Mouse (Mus musculus): Measurements from ENCODE around the gene Olfr1471. TPM values are rescaled to one million over a fixed set of nuclear protein-coding genes. Genes with fewer than 3 reads are reported as not detected.

The Olfr1471 gene
- polyA plus RNA-seq, 1 experiment: not detected

DNA sequence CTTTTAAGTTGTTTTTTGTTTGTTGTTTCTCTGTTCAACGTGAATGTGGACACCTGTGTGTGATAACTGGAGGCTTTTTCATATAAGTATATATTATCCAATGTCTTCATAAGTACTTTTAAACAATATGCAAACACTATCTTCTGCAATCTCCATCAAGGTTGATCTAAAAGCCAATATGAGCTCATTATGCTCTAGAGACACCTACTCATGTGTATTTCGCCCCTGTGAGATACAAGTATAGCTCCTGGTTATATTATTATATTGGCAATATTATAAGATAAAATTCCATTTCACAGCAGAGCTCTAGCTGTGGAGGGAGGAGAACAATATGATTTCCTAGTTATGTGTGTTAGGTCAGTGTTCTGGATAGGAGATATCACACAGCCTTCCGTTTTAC is 57.0 kb downstream of the Olfr1471 start, which contains the start of gene Olfr1477:
Olfr1477 (plus strand) TSS at position 301 of the 400 bp plus-strand sequence.
- no peaks in the 10 kb centered on the region for H3K79me2 ChIP-seq (ENCODE audit: control insufficient read depth, insufficient read depth)
- no peaks in the 10 kb centered on the region for H3K36me3 ChIP-seq (ENCODE audit: control insufficient read depth, insufficient read depth)
- H3K27me3 ChIP-seq (ENCODE audit: control insufficient read depth, insufficient read depth, insufficient read length): no peaks in the 10 kb centered on the region
- no peak within 1 kb of the TSS for H3ac ChIP-seq (ENCODE audit: control insufficient read depth, insufficient read length)
- no peak within 1 kb of the TSS for H3K4me3 ChIP-seq
- no peak within 1 kb of the TSS for H3K4me2 ChIP-seq (ENCODE audit: low read depth)
- no peak for TF ChIP-seq USF1 (IDR thresholded peaks at IDR 0.05; ENCODE audit: low read depth)
- TF ChIP-seq REST (IDR thresholded peaks at IDR 0.05; ENCODE audit: insufficient read depth, insufficient read length): no peak
- TF ChIP-seq POLR2AphosphoS2 (IDR thresholded peaks at IDR 0.05; ENCODE audit: insufficient read length, low read depth): no peak
- no peak for TF ChIP-seq POLR2A (IDR thresholded peaks at IDR 0.05; ENCODE audit: insufficient read length, low read depth)
- TF ChIP-seq MYOG (IDR thresholded peaks at IDR 0.05; ENCODE audit: control insufficient read depth in 1 of 3, insufficient read depth in 1 of 3, insufficient read length in 2 of 3, low read depth in 2 of 3): no peak
- no peak for TF ChIP-seq E2F4 (IDR thresholded peaks at IDR 0.05; ENCODE audit: insufficient read depth)
- TF ChIP-seq MAX (IDR thresholded peaks at IDR 0.05; ENCODE audit: low read depth): no peak
- TF ChIP-seq CEBPB (IDR thresholded peaks at IDR 0.05; ENCODE audit: insufficient read depth, poor library complexity, severe bottlenecking): no peak
- TF ChIP-seq TCF12 (IDR thresholded peaks at IDR 0.05; ENCODE audit: insufficient read depth, poor library complexity, severe bottlenecking): no peak
- no peak for TF ChIP-seq MYOD1 (IDR thresholded peaks at IDR 0.05; ENCODE audit: control insufficient read depth in 1 of 3, insufficient read length in 2 of 3, low read depth in 2 of 3)
- TF ChIP-seq TCF3 (IDR thresholded peaks at IDR 0.05; ENCODE audit: insufficient read length, low read depth): no peak
- no peak for TF ChIP-seq SRF (IDR thresholded peaks at IDR 0.05; ENCODE audit: control insufficient read depth, insufficient read length, low read depth)

Other genes starting within 250 kb of the Olfr1471 start
- gene Olfr1463, start 212.1 kb upstream of the Olfr1471 start, polyA plus RNA-seq (2012; fragmentation: generic; extraction: Trizol): not detected
- not detected for gene Olfr1465, start 127.9 kb upstream of the Olfr1471 start, polyA plus RNA-seq (2012; fragmentation: generic; extraction: Trizol)
- not detected for gene Olfr1466, start 104.5 kb upstream of the Olfr1471 start, polyA plus RNA-seq (2012; fragmentation: generic; extraction: Trizol)
- not detected for gene Olfr1467, start 81.2 kb upstream of the Olfr1471 start, polyA plus RNA-seq (2012; fragmentation: generic; extraction: Trizol)
- not detected for gene Olfr1469, start 35.6 kb upstream of the Olfr1471 start, polyA plus RNA-seq (2012; fragmentation: generic; extraction: Trizol)
- gene Olfr1472, start 12.7 kb downstream of the Olfr1471 start, polyA plus RNA-seq (2012; fragmentation: generic; extraction: Trizol): not detected
- gene Olfr1474, start 26.2 kb downstream of the Olfr1471 start, polyA plus RNA-seq (2012; fragmentation: generic; extraction: Trizol): not detected
- not detected for gene Olfr1475, start 36.8 kb downstream of the Olfr1471 start, polyA plus RNA-seq (2012; fragmentation: generic; extraction: Trizol)
- not detected for gene Olfr1477, start 57.1 kb downstream of the Olfr1471 start, polyA plus RNA-seq (2012; fragmentation: generic; extraction: Trizol)
- gene Olfr1480, start 84.5 kb downstream of the Olfr1471 start, polyA plus RNA-seq (2012; fragmentation: generic; extraction: Trizol): not detected
- gene Olfr1484, start 140.1 kb downstream of the Olfr1471 start, polyA plus RNA-seq (2012; fragmentation: generic; extraction: Trizol): not detected
- not detected for gene Olfr1487, start 174.0 kb downstream of the Olfr1471 start, polyA plus RNA-seq (2012; fragmentation: generic; extraction: Trizol)
- not detected for gene Olfr1489, start 188.2 kb downstream of the Olfr1471 start, polyA plus RNA-seq (2012; fragmentation: generic; extraction: Trizol)
- gene Olfr1490, start 207.7 kb downstream of the Olfr1471 start, polyA plus RNA-seq (2012; fragmentation: generic; extraction: Trizol): not detected